Mouse (Mus musculus): ENCODE measurements around the gene Rapgef1.

GRCm38 (mm10) chr2:29733348-29733747 is 113.8 kb downstream of the Rapgef1 start:
- TF ChIP-seq CTCF (IDR thresholded peaks at IDR 0.05; ENCODE audit: borderline replicate concordance, control insufficient read depth, extremely low read depth, insufficient read depth, low read length, poor library complexity) (no peak), POLR2A (IDR thresholded peaks at IDR 0.05; ENCODE audit: control insufficient read depth, extremely low read depth, insufficient read depth, low read length, poor library complexity) (no peak)

All from thymus, adult 2 months (tissue).